Mouse (Mus musculus): ENCODE measurements at regions not wholly inside any gene's neighbourhood (a gene's known extent, or its start where the extent isn't known, plus 50 kb on each side); places are given as distances from the start of the nearest gene placed in this dataset.
A peak's percentile ranks its signal among the peaks of the same experiment; 100 is the strongest.

DNA sequence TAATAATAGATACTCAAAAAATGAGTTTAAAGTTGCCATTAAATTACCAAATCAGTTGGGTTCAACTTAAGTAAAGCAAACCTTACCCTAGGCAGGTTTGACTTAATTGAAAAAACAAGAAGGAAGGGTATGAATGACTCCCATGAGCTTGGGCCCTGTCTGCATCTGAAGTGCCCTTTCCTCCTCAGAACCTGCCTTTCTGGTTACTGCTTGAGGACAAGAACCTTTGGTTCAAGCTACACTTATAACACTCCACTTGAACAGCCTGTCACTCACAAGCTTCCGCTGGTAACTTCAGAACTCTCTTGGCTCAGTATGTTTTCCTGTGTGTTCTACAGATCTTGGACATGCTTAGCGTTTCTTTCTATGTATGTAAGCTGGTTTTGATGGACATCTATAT lies 59.6 kb upstream of the Slc40a1 start:
- H3K4me2 ChIP-seq = no peak overlapping the region
- H3K9ac ChIP-seq = no peak overlapping the region
- no peak overlapping the region for H3K27ac ChIP-seq
- ATAC-seq (ENCODE audit: borderline replicate concordance, extremely low read depth, low FRiP score, low TSS enrichment) = peak; percentile 65; the same call in 1 of the 2 replicates
- no peaks in the 10 kb centered on the region for H3K9me3 ChIP-seq
- H3K36me3 ChIP-seq = no peaks in the 10 kb centered on the region
- H3K27me3 ChIP-seq = no peaks in the 10 kb centered on the region
- no peak overlapping the region for H3K4me3 ChIP-seq
- WGBS = 72% methylated on average over 2 of the region's 2 CpGs
- H3K4me1 ChIP-seq = no peaks in the 10 kb centered on the region

DNA sequence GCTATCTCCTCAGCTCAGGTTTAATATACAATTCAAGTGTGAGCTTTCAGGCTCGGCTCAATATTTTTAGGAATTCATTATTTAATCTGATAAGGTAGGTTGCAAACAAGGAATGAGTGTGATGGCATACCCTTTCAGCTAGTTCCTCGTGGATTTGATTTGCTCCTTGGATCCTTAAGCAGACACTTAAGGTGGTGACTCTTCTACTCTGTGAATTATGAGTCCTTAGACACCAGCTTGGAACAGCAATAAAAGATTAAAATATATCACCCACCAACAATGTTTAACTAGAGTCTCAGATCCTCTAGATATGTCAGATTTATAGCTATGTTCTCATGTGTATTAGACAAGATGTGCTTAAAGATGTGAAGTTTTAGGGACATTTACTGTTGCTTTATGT lies 60.4 kb upstream of the Slc40a1 start:
- Histone ChIP-seq H3K4me1 (no peaks in the 10 kb centered on the region), H3K9me3 (no peaks in the 10 kb centered on the region), H3K27me3 (no peaks in the 10 kb centered on the region), H3K9ac (no peak overlapping the region), H3K36me3 (no peaks in the 10 kb centered on the region), H3K27ac (no peak overlapping the region), H3K4me2 (no peak overlapping the region), H3K4me3 (no peak overlapping the region)
- no peak for ATAC-seq (ENCODE audit: borderline replicate concordance, extremely low read depth, low FRiP score, low TSS enrichment)
- 28% methylated on average over 2 of the region's 2 CpGs for WGBS

DNA sequence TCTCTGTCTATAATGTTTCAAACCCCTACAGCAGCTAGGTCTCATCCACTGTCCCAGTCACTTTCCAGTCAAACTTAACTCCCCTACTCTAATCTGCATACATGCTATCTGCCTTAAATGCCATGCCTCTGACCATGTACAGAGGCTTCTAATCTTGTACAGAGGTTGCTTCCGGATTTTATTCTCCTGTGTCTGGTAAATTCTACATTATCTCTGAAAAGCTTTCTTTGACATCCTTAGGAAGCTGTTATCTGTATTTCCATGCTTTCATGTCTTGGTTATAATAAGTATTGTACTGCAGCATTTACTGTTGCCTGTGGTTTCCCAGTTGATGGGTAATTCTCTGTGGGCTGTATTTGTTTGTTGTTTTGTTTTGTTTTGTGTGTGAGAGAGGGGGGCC lies 63.9 kb upstream of the Dnah7b start:
- Histone ChIP-seq H3K9me3 (no peaks in the 10 kb centered on the region), H3K4me3 (no peak overlapping the region), H3K27me3 (no peaks in the 10 kb centered on the region), H3K4me1 (no peaks in the 10 kb centered on the region), H3K27ac (no peak overlapping the region), H3K36me3 (no peaks in the 10 kb centered on the region), H3K9ac (no peak overlapping the region), H3K4me2 (no peak overlapping the region)
- no peak for ATAC-seq (ENCODE audit: borderline replicate concordance, extremely low read depth, low FRiP score, low TSS enrichment)
- WGBS = 69% methylated on average over 1 of the region's 1 CpGs

DNA sequence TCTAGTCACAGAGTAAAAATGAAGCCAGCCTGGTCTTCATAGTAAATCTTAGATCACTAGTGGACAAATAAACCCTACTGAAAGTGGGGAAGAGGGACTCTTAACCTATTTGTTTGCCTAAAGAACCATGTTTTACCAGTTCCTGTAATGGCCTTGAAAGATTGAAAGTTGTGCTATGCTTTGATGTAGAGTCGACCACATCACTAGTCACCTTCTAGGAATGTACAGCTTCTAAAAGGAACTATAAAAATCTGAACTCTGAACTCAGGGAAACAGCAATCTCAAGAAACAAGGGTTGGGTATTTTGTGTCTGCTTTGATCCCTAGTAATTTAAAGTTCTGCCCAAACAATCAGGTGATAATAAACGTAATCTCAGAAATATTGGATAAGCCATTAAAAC lies 62.6 kb upstream of the Dnah7b start:
- 12% methylated on average over 2 of the region's 2 CpGs for WGBS

DNA sequence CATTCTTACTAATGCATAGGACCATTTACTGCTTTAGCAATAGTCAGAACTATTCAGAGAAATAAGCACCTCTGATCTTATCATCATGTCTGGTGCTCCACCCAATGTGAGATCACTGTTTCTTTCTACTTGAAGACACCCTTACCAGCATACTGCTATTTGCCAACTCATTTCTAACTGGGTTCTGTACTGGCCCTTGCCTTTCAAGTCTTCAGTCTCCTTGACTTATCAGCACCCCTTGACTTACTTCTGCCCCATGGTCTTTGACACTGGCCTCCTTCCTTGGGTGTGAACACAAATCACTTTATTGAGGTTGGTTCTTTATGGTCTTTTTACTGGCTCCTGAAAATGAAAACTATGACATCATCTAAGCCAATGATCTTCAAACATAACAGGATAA lies 59.3 kb upstream of the Dnah7b start:
- H3K4me1 ChIP-seq = no peaks in the 10 kb centered on the region
- H3K4me2 ChIP-seq = no peak overlapping the region
- H3K9me3 ChIP-seq = no peaks in the 10 kb centered on the region
- H3K9ac ChIP-seq = no peak overlapping the region
- H3K27ac ChIP-seq = no peak overlapping the region
- no peaks in the 10 kb centered on the region for H3K27me3 ChIP-seq
- no peak for ATAC-seq (ENCODE audit: borderline replicate concordance, extremely low read depth, low FRiP score, low TSS enrichment)
- no peaks in the 10 kb centered on the region for H3K36me3 ChIP-seq
- no peak overlapping the region for H3K4me3 ChIP-seq

More for the DNA sequence above, 62.6 kb upstream of the Dnah7b start:
- H3K27ac ChIP-seq = no peak overlapping the region
- H3K9ac ChIP-seq = no peak overlapping the region
- H3K27me3 ChIP-seq = no peaks in the 10 kb centered on the region
- H3K4me3 ChIP-seq = no peak overlapping the region
- H3K36me3 ChIP-seq = no peaks in the 10 kb centered on the region
- no peaks in the 10 kb centered on the region for H3K9me3 ChIP-seq
- H3K4me2 ChIP-seq = no peak overlapping the region
- no peak for ATAC-seq (ENCODE audit: borderline replicate concordance, extremely low read depth, low FRiP score, low TSS enrichment)
- no peaks in the 10 kb centered on the region for H3K4me1 ChIP-seq
